Mouse (Mus musculus) olfactory bulb, adult 2 months (tissue): Measurements from ENCODE around the gene Ccdc9b.

Experiments
- CTCF ChIP-seq: fragments of 200-500 bp; IDR thresholded peaks from 2 replicates; pipeline ENCODE4 v1.5.1; 2012; ENCODE audit warnings: low read depth, mild to moderate bottlenecking, low read length, moderate library complexity; ENCODE audit not compliant: insufficient read depth
- POLR2A ChIP-seq: fragments of 200-500 bp; IDR thresholded peaks from 2 replicates; pipeline ENCODE4 v1.6.1; 2012; ENCODE audit warnings: mild to moderate bottlenecking, low read depth, low read length, moderate library complexity; ENCODE audit not compliant: insufficient read depth

GRCm38 (mm10) chr2:118792259-118792613 lies 29.8 kb upstream of the Ccdc9b start:
- no peak for TF ChIP-seq CTCF
- no peak for TF ChIP-seq POLR2A
